Mouse (Mus musculus): ENCODE measurements at regions not wholly inside any gene's neighbourhood (a gene's known extent, or its start where the extent isn't known, plus 50 kb on each side); places are given as distances from the start of the nearest gene placed in this dataset.

DNA sequence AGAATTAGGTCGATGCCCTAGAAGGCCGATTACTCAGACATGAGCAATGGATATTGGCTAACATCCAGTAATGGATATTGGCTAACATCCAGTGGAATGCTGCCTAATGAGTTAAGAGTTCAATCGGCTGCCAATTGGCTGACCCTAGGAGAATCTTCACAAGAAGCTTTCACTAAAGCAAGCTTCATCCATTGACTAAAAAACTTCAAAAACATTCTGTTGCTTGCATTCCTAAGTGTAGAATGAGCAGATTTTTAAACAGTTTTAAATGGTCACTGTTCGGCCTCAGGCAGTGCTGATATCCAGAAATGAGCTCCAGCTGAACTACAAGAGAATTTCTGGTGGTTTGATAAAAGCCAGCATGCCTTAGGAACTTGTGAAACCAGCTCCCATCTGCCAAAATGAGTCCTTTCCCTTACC is 56.8 kb upstream of the Cenpe start:
- DNase-seq (ENCODE audit: low read depth): peak; percentile 63
